Mouse (Mus musculus) neural tube, embryonic 10.5 days (tissue): Measurements from ENCODE around the gene D030056L22Rik.

Experiments used
- DNase-seq: peaks from one replicate; pipeline ENCODE4 v3.0.0-alpha.2; 2017; ENCODE audit warnings: low spot score; ENCODE audit errors: extremely low spot score

The D030056L22Rik gene

DNA sequence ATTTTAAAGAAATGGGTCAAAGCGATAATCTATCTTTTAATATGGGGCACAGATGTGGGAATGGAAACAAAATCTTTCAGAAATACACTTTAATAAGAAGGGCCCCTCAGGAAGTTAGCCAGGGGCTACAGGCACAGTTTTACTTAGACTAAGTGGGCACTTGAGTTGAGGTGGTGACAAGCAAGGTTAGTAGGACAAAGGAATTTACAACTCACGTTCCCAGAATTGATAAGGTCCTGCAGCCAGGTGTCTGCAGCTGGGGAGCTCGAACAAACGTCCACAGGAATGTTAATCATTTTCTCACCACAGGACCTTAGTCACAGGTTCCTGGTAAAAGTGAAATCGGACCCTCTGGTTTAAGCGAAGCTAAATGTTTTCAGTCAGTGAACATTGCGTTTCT lies 18.1 kb downstream of the D030056L22Rik start:
- DNase-seq: no peak

- no peak for DNase-seq
These were observed 22.9 kb downstream of the D030056L22Rik start for GRCm38 (mm10) chr19:18735901-18736300.

- no peak for DNase-seq
These were observed 26.2 kb downstream of the D030056L22Rik start for GRCm38 (mm10) chr19:18739146-18739545.

DNA sequence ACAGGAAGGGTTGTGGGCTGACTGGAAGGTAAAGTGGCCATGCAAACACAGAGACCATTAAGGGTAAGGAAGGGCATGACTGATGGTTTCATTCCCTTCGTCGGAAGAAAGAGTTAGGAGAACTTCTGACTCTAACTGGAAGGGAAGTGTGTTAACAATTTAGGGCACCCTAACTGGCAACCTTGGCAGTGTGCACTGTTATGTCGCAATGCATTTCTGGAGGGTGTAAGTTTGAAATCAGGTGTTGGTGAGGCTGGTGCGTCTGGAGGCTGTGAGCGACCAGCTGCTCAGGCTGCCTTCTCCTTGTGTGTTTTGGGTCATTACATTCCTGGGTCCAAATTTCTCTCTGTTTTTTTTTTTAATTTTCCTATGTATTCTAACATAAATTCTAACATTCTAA lies 31.0 kb downstream of the D030056L22Rik start:
- no peak for DNase-seq

DNA sequence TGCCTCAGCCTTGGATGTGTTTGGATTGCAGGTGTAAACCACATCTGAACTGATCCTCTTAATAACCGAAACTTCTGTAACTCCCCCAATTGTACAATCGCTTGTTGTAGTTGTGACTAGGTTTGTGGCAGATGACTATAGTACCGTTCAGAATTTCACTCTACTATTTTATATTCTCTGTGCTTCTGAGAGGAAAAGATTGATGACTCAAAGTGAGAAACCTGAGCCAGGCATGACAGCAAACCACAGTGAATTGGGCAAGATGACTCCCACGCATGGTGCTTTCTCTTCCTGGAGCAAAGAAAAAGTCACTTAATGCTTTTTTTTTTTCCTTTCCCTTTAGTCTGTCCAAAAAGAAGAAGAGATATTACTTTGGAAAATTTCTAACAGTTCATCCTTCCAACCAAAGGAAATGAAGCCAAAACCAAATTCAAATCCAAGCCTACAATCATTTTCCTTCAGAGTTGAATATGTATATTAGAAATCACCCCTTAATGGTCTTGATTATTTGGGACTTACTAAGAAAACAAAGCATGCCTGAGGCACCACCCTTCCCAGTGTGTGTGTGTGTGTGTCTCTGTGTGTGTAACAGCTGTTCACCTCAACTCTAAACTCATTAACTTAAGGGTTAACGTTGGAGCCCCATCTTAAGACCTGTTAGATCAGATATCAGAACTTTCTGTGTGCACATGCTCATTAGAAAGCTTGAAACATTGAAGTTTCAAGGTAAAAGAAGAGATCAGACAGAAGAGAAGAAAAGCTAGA lies 33.8 kb downstream of the D030056L22Rik start:
- no peak for DNase-seq

DNA sequence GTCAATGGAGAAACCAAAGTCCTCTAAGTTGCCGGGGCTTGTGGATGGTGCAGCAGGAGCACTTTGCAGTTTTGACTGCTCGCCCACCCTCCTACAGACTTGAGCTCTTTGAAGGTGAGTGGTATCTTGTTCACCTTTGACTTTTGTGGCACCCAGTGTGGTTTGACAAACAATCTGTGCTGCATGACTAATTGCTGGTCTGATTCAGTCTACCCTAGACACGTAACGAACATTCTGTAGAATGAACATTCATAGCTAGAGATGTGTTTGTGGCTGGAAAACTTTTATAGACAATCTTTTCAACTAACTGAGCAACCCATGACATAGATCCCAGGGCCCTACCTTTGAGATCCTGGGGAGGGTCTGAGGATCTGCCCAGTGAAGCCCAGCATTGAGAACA lies 34.4 kb downstream of the D030056L22Rik start:
- no peak for DNase-seq

GRCm38 (mm10) chr19:18749598-18750339 lies 36.8 kb downstream of the D030056L22Rik start, which contains the start of gene Trpm6:
Trpm6 (plus strand) TSS chr19:18749983.
- peak; percentile 39 for DNase-seq

DNA sequence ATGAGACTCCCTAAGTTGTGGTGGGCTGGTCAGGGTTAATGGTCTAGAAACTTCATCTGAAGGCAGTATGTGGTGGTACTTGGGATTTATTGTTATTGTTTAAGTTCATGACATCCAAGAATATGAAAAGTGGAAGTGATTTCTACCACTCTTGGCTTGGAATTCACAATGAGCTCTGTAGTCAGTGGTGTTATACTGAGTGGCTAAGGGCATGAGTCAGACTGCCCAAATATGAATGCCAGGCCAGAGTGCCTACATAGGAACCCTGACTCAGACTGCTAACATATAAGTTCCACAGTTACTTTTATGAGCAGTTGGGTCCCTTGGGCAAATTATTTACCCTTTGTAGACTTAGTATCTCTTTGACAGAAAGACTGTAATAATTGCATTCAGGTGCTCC lies 44.2 kb downstream of the D030056L22Rik start:
- DNase-seq: no peak

DNA sequence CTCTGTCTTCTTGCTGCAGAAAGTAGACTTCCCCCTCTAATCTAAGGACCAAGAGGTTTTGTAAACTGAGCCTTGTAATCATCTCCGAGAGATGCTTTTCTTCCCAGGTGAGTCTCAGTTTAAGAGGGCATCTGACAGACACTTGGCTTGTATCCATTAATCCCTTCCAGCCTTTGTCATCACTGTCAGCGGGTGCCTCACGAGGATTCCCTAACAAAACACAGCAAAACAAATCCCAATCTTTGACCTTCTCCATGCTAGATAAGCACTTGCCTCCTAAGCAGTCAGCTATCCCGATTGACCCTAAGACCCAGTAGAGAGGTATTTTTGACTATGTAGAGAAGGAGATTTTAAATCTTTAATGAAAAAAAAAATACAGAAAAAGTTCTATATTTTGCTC lies 44.7 kb downstream of the D030056L22Rik start:
- no peak for DNase-seq

- no peak for DNase-seq
These were observed 45.3 kb downstream of the D030056L22Rik start for GRCm38 (mm10) chr19:18758269-18758668.

DNA sequence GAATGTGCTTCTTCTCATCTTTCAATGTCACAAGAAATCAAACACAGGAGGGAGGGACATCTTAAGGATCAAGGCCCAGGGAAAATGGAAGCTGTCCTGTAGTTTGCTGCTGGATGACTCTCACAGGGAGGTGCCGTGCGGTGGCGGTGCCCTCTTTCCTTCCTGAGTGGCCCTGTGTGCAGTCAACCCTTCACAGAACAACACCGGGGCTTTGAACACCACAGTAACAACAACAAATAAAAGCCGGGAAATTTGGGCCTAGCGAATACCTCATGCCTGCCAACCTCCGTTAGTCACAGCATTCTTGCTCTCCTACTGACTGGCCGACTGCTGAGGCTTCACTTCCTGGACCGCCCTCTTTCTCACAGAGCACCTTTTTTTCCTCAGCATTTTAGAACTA lies 45.9 kb downstream of the D030056L22Rik start:
- no peak for DNase-seq

GRCm38 (mm10) chr19:18766399-18766798 lies 53.4 kb downstream of the D030056L22Rik start:
- no peak for DNase-seq
